Mouse (Mus musculus) spleen, adult 2 months (tissue): ENCODE results near the gene BC035947.

Source experiments
- CTCF ChIP-seq: fragments of 200-500 bp; IDR thresholded peaks from 2 replicates; pipeline ENCODE4 v1.5.1; 2011; ENCODE audit warnings: mild to moderate bottlenecking, inconsistent platforms; ENCODE audit not compliant: insufficient read depth, insufficient read length, insufficient replicate concordance; ENCODE audit errors: extremely low read depth
- POLR2A ChIP-seq: fragments of 200-500 bp; IDR thresholded peaks from 2 replicates; pipeline ENCODE4 v1.6.1; 2011; ENCODE audit warnings: low read depth, low read length, inconsistent platforms

DNA sequence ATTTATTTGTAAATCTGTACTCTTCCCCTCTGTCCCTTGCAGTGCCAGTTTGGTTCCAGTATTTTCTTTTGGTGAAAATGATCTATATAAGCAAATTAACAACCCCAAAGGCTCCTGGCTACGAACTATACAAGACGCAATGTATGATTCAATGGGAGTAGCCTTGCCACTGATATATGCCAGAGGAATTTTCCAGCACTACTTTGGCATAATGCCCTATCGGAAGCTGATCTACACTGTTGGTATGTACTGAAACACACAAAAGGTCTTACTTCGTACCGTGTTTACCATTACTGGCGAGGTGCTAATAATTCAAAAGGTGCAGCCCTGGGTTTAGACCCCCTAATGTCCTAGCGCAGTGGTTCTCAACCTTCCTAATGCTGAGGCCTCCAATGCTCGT, 17.1 kb upstream of the BC035947 start:
- TF ChIP-seq CTCF (no peak), POLR2A (no peak)
